Mouse (Mus musculus): ENCODE data around the gene Usp42. TPM values are rescaled to one million over a fixed set of nuclear protein-coding genes. Genes with fewer than 3 reads are reported as not detected.

Gene Usp42
- polyA plus RNA-seq, 1 experiment from 2014 or later, result 34.5 TPM

DNA sequence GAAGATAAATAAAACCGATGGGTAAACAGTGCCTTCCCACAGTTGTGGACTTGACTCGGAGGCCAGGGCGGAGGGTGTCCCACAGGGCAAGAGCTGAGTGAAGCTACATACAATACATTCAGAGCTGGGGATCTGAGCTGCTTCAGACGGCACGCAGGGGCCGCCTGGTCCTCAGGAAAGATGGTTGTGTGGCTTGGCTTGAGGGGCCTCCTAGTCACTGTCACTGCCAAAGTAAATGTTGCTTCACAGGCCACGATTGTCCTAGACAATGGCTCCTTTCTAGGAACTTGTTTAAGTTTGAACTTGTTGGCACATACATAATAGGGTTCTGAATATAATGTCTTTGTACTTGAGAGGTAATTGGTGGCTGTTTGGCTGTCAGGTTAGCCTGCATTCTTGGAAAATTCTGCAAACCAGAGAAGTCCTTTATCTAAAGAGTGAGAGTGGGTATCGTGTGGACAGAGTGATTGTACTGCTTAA lies 47.1 kb downstream of the Usp42 start:
- no peak for ATAC-seq (ENCODE audit: low FRiP score)
- Histone ChIP-seq H3K9ac (no peak overlapping the region), H3K27ac (no peak overlapping the region), H3K4me3 (replicated peaks) (no peak overlapping the region), H3K4me2 (no peak overlapping the region), H3K9me3 (0 out of 2 replicates have a peak, but pooled peaks cover 2% of the 10 kb centered on the region), H3K27me3 (no peaks in the 10 kb centered on the region), H3K36me3 (replicated peaks) (no peaks in the 10 kb centered on the region; the same call in 1 of the 2 replicates), H3K4me1 (no peaks in the 10 kb centered on the region)
- WGBS, result 78% methylated on average over 8 of the region's 8 CpGs

- Histone ChIP-seq H3K9me3 (0 out of 2 replicates have a peak, but pooled peaks cover 2% of the 10 kb centered on the region), H3K27me3 (no peaks in the 10 kb centered on the region), H3K4me2 (no peak overlapping the region), H3K27ac (no peak overlapping the region), H3K4me3 (replicated peaks) (no peak overlapping the region), H3K36me3 (replicated peaks) (no peaks in the 10 kb centered on the region; the same call in 1 of the 2 replicates), H3K4me1 (no peaks in the 10 kb centered on the region), H3K9ac (no peak overlapping the region)
- 81% methylated on average over 6 of the region's 6 CpGs for WGBS
- no peak for ATAC-seq (ENCODE audit: low FRiP score)
Observed at GRCm38 (mm10) chr5:143683696-143684095, 48.4 kb downstream of the Usp42 start.

GRCm38 (mm10) chr5:143679654-143680053 lies 52.4 kb downstream of the Usp42 start:
- no peak overlapping the region for H3K4me3 ChIP-seq (replicated peaks)
- H3K4me1 ChIP-seq, result no peaks in the 10 kb centered on the region
- no peak overlapping the region for H3K27ac ChIP-seq
- H3K36me3 ChIP-seq (replicated peaks), result no peaks in the 10 kb centered on the region
- H3K4me2 ChIP-seq, result no peak overlapping the region
- WGBS, result 62% methylated on average over 6 of the region's 6 CpGs
- no peak for ATAC-seq (ENCODE audit: low FRiP score)
- H3K9me3 ChIP-seq, result no peaks in the 10 kb centered on the region
- no peaks in the 10 kb centered on the region for H3K27me3 ChIP-seq
- no peak overlapping the region for H3K9ac ChIP-seq

- Histone ChIP-seq H3K4me2 (no peak overlapping the region), H3K9me3 (no peaks in the 10 kb centered on the region), H3K4me3 (replicated peaks) (no peak overlapping the region), H3K27ac (no peak overlapping the region), H3K4me1 (no peaks in the 10 kb centered on the region), H3K36me3 (replicated peaks) (no peaks in the 10 kb centered on the region), H3K9ac (no peak overlapping the region), H3K27me3 (no peaks in the 10 kb centered on the region)
- no peak for ATAC-seq (ENCODE audit: low FRiP score)
- 83% methylated on average over 6 of the region's 6 CpGs for WGBS
Observed at GRCm38 (mm10) chr5:143678634-143679271, 53.3 kb downstream of the Usp42 start.

DNA sequence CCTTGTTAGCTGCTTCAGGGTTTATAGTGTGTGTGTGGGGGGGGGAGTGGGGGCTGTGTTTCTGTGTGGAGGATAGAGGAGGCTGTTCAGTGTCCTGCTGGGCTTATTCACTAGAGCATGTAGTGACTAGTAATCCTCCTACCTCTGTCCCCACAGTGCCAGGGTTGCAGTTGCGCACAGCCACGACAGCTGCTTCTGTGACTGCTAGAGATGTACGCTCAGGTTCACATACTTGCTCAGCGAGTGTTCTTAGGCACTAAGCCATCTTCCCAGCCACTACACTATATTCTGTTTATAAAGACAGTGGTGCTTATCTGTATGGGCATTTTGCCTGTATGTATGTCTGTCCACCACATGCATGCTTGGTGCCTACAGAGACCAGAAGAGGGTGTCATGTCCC lies 54.7 kb downstream of the Usp42 start:
- no peaks in the 10 kb centered on the region for H3K27me3 ChIP-seq

DNA sequence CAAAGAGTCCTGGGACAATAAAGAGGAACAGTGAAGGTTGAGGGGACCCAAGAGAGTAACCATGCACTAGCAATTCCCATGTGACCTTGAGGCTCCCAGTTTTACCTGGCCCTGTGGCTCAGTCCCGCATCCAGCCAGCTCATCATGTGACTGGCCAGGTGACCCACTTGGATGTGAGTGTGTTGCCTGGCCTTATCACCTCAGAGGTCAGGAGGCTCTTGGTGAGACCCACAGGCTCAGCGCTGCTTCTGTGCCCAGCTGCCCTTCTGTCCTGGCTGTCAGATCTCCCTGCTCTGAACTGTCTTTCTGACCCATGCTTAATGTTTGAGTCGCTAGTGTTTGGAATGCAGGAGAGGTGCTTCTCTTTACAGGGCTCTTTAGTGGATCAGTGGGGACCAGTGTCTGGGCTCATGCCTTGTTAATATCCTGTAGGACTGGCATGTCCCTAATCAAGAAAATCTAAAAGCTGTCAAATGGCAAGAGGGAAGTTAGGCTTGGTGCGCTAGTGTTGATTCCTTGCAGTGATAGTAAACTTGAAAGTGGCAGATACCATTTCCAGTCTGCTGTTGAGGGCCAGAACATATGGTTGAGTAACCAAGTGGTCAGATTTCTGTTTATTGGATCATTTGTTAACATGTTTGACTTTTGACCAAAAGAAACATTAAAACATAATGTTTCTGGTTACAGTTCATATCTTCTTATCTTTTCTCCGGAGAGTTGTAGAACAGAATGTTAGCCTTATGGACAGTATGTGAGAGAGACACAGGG lies 55.7 kb downstream of the Usp42 start:
- no peak for ATAC-seq (ENCODE audit: low FRiP score)
- Histone ChIP-seq H3K4me3 (replicated peaks) (no peak overlapping the region), H3K9me3 (no peaks in the 10 kb centered on the region), H3K4me1 (no peaks in the 10 kb centered on the region), H3K9ac (no peak overlapping the region), H3K27ac (no peak overlapping the region), H3K27me3 (no peaks in the 10 kb centered on the region), H3K36me3 (replicated peaks) (no peaks in the 10 kb centered on the region), H3K4me2 (no peak overlapping the region)
- WGBS, result 85% methylated on average over 5 of the region's 5 CpGs

More for the DNA sequence above, 54.7 kb downstream of the Usp42 start:
- 85% methylated on average over 4 of the region's 4 CpGs for WGBS
- H3K27ac ChIP-seq, result no peak overlapping the region
- no peaks in the 10 kb centered on the region for H3K36me3 ChIP-seq (replicated peaks)
- no peak overlapping the region for H3K4me2 ChIP-seq
- H3K9me3 ChIP-seq, result no peaks in the 10 kb centered on the region
- no peaks in the 10 kb centered on the region for H3K4me1 ChIP-seq
- no peak for ATAC-seq (ENCODE audit: low FRiP score)
- H3K9ac ChIP-seq, result no peak overlapping the region
- H3K4me3 ChIP-seq (replicated peaks), result no peak overlapping the region

- ATAC-seq (ENCODE audit: low FRiP score), result no peak
- 85% methylated on average over 5 of the region's 5 CpGs for WGBS
Observed at GRCm38 (mm10) chr5:143674576-143674975, 57.5 kb downstream of the Usp42 start.

GRCm38 (mm10) chr5:143670740-143671415 lies 61.2 kb downstream of the Usp42 start:
- Histone ChIP-seq H3K4me1 (0 out of 2 replicates have a peak, but pooled peaks cover 3% of the 10 kb centered on the region), H3K36me3 (replicated peaks) (no peaks in the 10 kb centered on the region), H3K4me2 (no peak overlapping the region), H3K4me3 (replicated peaks) (no peak overlapping the region), H3K27me3 (no peaks in the 10 kb centered on the region), H3K9ac (no peak overlapping the region), H3K27ac (no peak overlapping the region), H3K9me3 (no peaks in the 10 kb centered on the region)
- WGBS, result 91% methylated on average over 6 of the region's 6 CpGs
- no peak for ATAC-seq (ENCODE audit: low FRiP score)

More at GRCm38 (mm10) chr5:143674576-143674975, 57.5 kb downstream of the Usp42 start:
- H3K9me3 ChIP-seq, result no peaks in the 10 kb centered on the region
- no peak overlapping the region for H3K4me2 ChIP-seq
- H3K9ac ChIP-seq, result no peak overlapping the region
- no peak overlapping the region for H3K4me3 ChIP-seq (replicated peaks)
- no peak overlapping the region for H3K27ac ChIP-seq
- H3K36me3 ChIP-seq (replicated peaks), result no peaks in the 10 kb centered on the region
- H3K4me1 ChIP-seq, result no peaks in the 10 kb centered on the region
- no peaks in the 10 kb centered on the region for H3K27me3 ChIP-seq

DNA sequence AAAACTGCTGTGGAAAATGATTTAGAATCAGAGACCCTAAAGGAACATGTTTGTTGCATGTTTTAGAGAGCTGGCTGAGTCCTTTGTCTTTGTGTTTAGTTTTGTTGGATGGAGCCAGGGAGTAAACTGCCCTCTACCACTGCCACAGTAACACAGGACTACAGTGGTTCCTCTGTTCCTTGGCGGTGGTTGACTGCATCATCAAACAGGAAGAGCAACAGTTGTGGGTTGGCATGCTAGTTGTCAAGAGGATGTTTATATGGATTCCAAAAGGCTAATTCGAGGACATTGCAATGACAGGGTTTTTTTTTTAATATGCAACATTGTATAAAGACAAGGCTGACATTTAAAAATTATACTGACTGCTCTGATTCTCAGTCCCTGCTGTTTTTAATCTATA lies 62.2 kb downstream of the Usp42 start:
- ATAC-seq (ENCODE audit: low FRiP score), result no peak
- no peak overlapping the region for H3K4me2 ChIP-seq
- no peak overlapping the region for H3K4me3 ChIP-seq (replicated peaks)
- no peaks in the 10 kb centered on the region for H3K36me3 ChIP-seq (replicated peaks)
- H3K4me1 ChIP-seq, result 0 out of 2 replicates have a peak, but pooled peaks cover 3% of the 10 kb centered on the region
- no peak overlapping the region for H3K9ac ChIP-seq
- no peak overlapping the region for H3K27ac ChIP-seq
- no peaks in the 10 kb centered on the region for H3K9me3 ChIP-seq
- no peaks in the 10 kb centered on the region for H3K27me3 ChIP-seq
- 71% methylated on average over 2 of the region's 2 CpGs for WGBS

- no peak overlapping the region for H3K4me3 ChIP-seq (replicated peaks)
- H3K36me3 ChIP-seq (replicated peaks), result no peaks in the 10 kb centered on the region
- 0 out of 2 replicates have a peak, but pooled peaks cover 3% of the 10 kb centered on the region for H3K4me1 ChIP-seq
- no peaks in the 10 kb centered on the region for H3K27me3 ChIP-seq
- ATAC-seq (ENCODE audit: low FRiP score), result no peak
- H3K9ac ChIP-seq, result no peak overlapping the region
- H3K4me2 ChIP-seq, result no peak overlapping the region
- 47% methylated on average over 2 of the region's 2 CpGs for WGBS
- H3K9me3 ChIP-seq, result no peaks in the 10 kb centered on the region
- H3K27ac ChIP-seq, result no peak overlapping the region
Observed at GRCm38 (mm10) chr5:143669393-143669792, 62.7 kb downstream of the Usp42 start.

DNA sequence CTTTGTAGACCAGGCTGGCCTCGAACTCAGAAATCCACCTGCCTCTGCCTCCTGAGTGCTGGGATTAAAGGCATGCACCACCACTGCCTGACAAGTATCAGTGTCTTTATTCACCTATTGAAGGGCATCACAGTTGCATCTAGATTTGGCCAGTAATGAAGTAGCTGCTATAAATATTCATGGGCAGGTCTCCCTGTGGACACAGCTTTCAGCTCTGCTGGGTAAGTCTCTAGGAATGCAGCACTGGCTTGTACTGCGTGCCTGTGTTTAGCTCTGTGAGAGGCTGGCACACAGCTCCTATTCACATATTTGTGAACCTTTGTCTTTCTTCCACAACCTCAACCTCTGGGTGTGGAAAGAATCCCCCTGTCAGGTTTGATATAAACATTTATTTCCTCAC lies 63.2 kb downstream of the Usp42 start:
- Histone ChIP-seq H3K36me3 (replicated peaks) (no peaks in the 10 kb centered on the region), H3K4me3 (replicated peaks) (no peak overlapping the region), H3K4me1 (0 out of 2 replicates have a peak, but pooled peaks cover 3% of the 10 kb centered on the region), H3K27me3 (no peaks in the 10 kb centered on the region), H3K4me2 (no peak overlapping the region), H3K9me3 (no peaks in the 10 kb centered on the region), H3K27ac (no peak overlapping the region), H3K9ac (no peak overlapping the region)
- ATAC-seq (ENCODE audit: low FRiP score), result no peak
- WGBS, result 53% methylated on average over 2 of the region's 2 CpGs

DNA sequence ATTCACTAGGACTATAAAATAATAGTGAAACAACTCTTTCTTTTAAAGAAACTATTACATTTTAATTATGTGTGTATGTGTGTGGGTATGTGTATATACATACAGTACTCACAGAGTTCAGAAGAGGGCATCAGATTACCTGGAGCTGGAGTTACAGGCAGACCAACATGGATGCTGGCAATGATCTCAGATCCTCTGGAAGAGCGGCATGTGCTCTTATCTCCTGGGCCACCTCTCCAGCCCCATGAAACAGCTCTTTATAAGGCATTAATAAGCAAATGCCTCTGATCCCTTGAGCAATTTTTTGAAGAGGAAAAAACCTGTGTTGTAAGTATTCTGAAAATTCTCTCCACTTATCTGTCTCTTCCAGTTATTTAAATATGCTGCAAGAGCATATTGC lies 66.1 kb downstream of the Usp42 start:
- H3K27me3 ChIP-seq, result no peaks in the 10 kb centered on the region
- H3K27ac ChIP-seq, result no peak overlapping the region
- 100% methylated on average over 1 of the region's 1 CpGs for WGBS
- no peak overlapping the region for H3K9ac ChIP-seq
- no peak overlapping the region for H3K4me3 ChIP-seq (replicated peaks)
- no peaks in the 10 kb centered on the region for H3K9me3 ChIP-seq
- H3K36me3 ChIP-seq (replicated peaks), result no peaks in the 10 kb centered on the region
- no peak overlapping the region for H3K4me2 ChIP-seq
- ATAC-seq (ENCODE audit: low FRiP score), result no peak
- 0 out of 2 replicates have a peak, but pooled peaks cover 3% of the 10 kb centered on the region for H3K4me1 ChIP-seq
